In the genomic region with DNA sequence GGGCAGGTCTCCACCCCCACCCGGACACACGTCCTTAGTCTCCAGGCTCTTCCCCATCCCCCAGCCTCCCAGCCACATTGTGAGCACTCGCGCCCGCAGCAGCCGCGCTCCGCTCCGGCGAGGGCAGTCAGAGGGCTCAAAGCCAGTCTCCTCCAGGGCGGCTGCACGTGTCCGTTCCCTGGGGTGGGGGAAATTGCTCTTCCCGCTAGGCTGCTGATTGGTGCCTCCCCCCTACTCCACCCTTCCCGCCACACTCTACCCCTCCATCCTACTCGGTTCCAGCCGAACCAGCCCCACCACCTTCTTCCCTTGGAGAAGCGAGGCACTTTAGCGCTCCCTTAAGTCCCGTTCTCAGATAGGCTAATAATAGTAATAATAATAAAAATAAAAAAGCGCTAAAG, we compare ENCODE assay signal across 8 mouse cellular contexts. TPM values are rescaled to one million over a fixed set of nuclear protein-coding genes. Genes with fewer than 3 reads are reported as not detected.
A peak's percentile ranks its signal among the peaks of the same experiment; 100 is the strongest.
DNase-seq lines count a peak whose midpoint lies in the region; ATAC-seq and TF ChIP-seq lines count a peak whose summit lies in the region.

No protein-coding gene starts in this region.

- DNase-seq in R1 (ENCODE audit: low read depth, low spot score), result peak; percentile 95
- peak; percentile 43 for DNase-seq in cerebellum, adult 8-10 months
- DNase-seq in forebrain, postnatal 0 days, result peak; percentile 39
- DNase-seq in layer of hippocampus, postnatal 10 days (ENCODE audit: low spot score in 2 of 2), result peak; percentile 51 to 60
- peak; percentile 45 for DNase-seq in lung, postnatal 14 days
- DNase-seq in retina, postnatal 7 days (ENCODE audit: low read depth, low spot score), result peak; percentile 65
- peak; percentile 33 for DNase-seq in urinary bladder, postnatal 25 days (ENCODE audit: low spot score)

- ATAC-seq in forebrain, postnatal 0 days, result peak; percentile 59
- peak; percentile 54 to 57; a peak in 2 of 4 replicates for ATAC-seq in hematopoietic stem cell, adult 5-6 weeks (replicated peaks in 1 of 2; ENCODE audit: insufficient read depth in 1 of 2, low FRiP score in 2 of 2, low TSS enrichment in 1 of 2, low read depth in 1 of 2, poor library complexity in 2 of 2, severe bottlenecking in 2 of 2)

- no peaks in the 10 kb centered on the region for H3K27me3 ChIP-seq in forebrain, postnatal 0 days (ENCODE audit: insufficient read depth, low read length)

- peak overlapping the region; percentile 68 for H3K9ac ChIP-seq in forebrain, postnatal 0 days

- peak overlapping the region; percentile 95 for H3K4me2 ChIP-seq in forebrain, postnatal 0 days (ENCODE audit: low read depth)

- H3K4me3 ChIP-seq in forebrain, postnatal 0 days (ENCODE audit: low read depth, low read length), result peak overlapping the region; percentile 92

- WGBS in forebrain, postnatal 0 days, result 4% methylated on average over 21 of the region's 21 CpGs

- no peaks in the 10 kb centered on the region for H3K9me3 ChIP-seq in forebrain, postnatal 0 days (ENCODE audit: low read length)

- 0 out of 2 replicates have a peak, but pooled peaks cover 5% of the 10 kb centered on the region for H3K4me1 ChIP-seq in forebrain, postnatal 0 days (ENCODE audit: insufficient read depth)

- H3K36me3 ChIP-seq in forebrain, postnatal 0 days (ENCODE audit: insufficient read depth), result no peaks in the 10 kb centered on the region

- H3K27ac ChIP-seq in forebrain, postnatal 0 days (ENCODE audit: low read depth, low read length), result peak overlapping the region; percentile 88; the same call in 1 of the 2 replicates

- TF ChIP-seq CTCF in forebrain, postnatal 0 days (IDR thresholded peaks at IDR 0.05; ENCODE audit: low read depth), result no peak

RNA-seq across cellular contexts. Expression of gene Cecr2, which starts 0.8 kb away (rescaled TPM):
- 3.2 and 4.1 TPM in 2 replicates for total RNA-seq in forebrain, postnatal 0 days (2014; rRNA removed)
- polyA plus RNA-seq in forebrain, postnatal 0 days (2015; fragmentation: Nextera tagmentation; extraction: Ambion mirVana), result 0.96 and 1.1 TPM in 2 replicates
- total RNA-seq in hematopoietic stem cell, adult 5-6 weeks (2017), result 0.50 and 0.56 TPM in 2 replicates
- total RNA-seq in layer of hippocampus, postnatal 10 days (2021), result 1 to 10 TPM; 8.6 to 8.9 TPM

Comparison
In these comparisons a context has a peak if more than half of its experiments do, and no peak if none do; other contexts are left out.
1. Peak in every context shown above with its lines: DNase-seq, ATAC-seq, H3K4me3 ChIP-seq and H3K27ac ChIP-seq.
2. DNase-seq: peak in every context shown above with its lines; median percentile 95 in R1; 65 in retina, postnatal 7 days; 56 in layer of hippocampus, postnatal 10 days; 45 in lung, postnatal 14 days; 43 in cerebellum, adult 8-10 months; 39 in forebrain, postnatal 0 days; 33 in urinary bladder, postnatal 25 days.